Mouse (Mus musculus) gastrocnemius, postnatal 14 days (tissue): ENCODE data around the gene Slc37a1. TPM values are rescaled to one million over a fixed set of nuclear protein-coding genes. Genes with fewer than 3 reads are reported as not detected.
"Not testable (repeated sequence)": the region's sequence is repeated elsewhere in the genome, so short reads cannot be mapped to it uniquely, and the experiment has no call there.

Experiments
- DNase-seq: peaks from one replicate; pipeline ENCODE4 v3.0.0; 2021; ENCODE audit warnings: mixed read lengths
- intact Hi-C: fragments of 180-260 bp; cut with DNase I; formaldehyde crosslinking; loops from one replicate; pipeline ENCODE4 v1.15.1; 2025; ENCODE audit warnings: low total_unique reads
- total RNA-seq, 2 experiments: library from RNA; stranded (reverse); gene quantifications; 2 replicates each; pipeline ENCODE4 v1.2.3; 2021

Gene Slc37a1
- total RNA-seq, 2 experiments from 2014 or later = 2.5 to 2.7 TPM

- intact Hi-C loops = no loop called here
- no peak for DNase-seq
Observed at GRCm38 (mm10) chr17:31331920-31332319, 45.3 kb downstream of the Slc37a1 start.

DNA sequence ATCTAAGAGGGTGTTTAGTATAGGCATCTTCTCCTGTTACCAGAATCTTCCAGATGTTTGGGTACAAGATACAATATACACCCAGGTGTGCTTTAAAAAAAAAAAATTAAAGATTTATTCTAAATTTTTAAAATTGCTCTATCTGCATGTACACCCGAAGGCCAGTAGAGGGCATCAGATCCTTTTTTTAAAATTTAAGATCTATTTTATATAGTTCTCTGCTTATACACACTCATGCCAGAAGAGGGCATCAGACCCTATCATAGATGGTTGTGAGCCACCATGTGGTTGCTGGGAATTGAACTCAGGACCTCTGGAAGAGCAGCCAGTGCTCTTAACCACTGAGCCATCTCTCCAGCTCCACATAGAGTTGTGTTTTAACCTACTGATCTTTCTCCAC, 45.7 kb downstream of the Slc37a1 start:
- DNase-seq = no peak
- intact Hi-C loops = no loop called here

GRCm38 (mm10) chr17:31334509-31335260, 48.1 kb downstream of the Slc37a1 start:
- intact Hi-C loops = no loop called here
- no peak for DNase-seq

- intact Hi-C loops = no loop called here
Observed at GRCm38 (mm10) chr17:31335344-31336080, 48.9 kb downstream of the Slc37a1 start.

GRCm38 (mm10) chr17:31339769-31340168, 53.2 kb downstream of the Slc37a1 start:
- intact Hi-C loops = no loop called here
- no peak for DNase-seq

More at GRCm38 (mm10) chr17:31335344-31336080, 48.9 kb downstream of the Slc37a1 start:
- no peak for DNase-seq

DNA sequence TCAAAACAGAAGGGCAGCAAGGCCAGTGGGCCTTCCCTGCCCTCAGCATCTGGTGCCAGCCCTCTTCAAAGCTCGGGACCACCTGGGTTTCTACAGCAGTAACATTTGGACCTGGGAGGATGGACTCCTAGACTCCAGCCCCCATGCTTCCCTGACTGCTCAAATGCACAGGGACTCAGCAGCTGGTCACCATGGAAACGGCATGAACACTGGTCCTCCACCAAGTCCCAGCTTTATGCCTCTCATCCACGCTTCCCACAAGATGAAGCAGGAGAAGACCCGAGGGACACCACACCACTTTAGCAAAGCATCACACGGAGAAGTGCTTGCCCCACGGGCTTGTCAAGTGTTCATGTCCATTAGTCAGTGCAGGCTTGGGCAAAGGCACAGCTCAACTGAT, 55.6 kb downstream of the Slc37a1 start:
- no peak for DNase-seq

GRCm38 (mm10) chr17:31344172-31344801, 57.7 kb downstream of the Slc37a1 start:
- intact Hi-C loops = no loop called here
- peak; percentile 79 for DNase-seq

More for the DNA sequence above, 55.6 kb downstream of the Slc37a1 start:
- intact Hi-C loops = no loop called here

GRCm38 (mm10) chr17:31344816-31345215, 58.2 kb downstream of the Slc37a1 start:
- no peak for DNase-seq
- intact Hi-C loops = no loop called here

DNA sequence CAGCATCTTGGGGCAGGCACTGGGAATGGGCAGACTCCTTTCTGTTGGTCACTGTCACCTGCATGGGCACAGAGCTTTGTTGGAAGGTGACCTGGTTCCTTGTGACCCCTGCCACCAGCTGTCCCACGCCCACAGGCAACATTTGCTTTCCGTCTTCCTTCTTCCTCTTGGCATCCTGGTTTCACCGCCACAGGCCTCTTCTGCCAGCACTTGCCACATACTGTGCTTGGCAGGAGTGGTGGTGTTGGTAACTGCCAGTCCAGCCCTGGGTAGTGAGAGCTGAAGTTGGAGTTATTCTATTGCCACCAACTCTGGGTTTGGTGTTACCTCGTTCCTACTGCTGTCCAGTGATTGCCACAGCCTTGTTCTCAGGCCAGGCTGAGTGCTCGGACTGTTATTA, 61.5 kb downstream of the Slc37a1 start:
- DNase-seq = no peak
- intact Hi-C loops = no loop called here

- intact Hi-C loops = no loop called here
- DNase-seq = no peak
Observed at GRCm38 (mm10) chr17:31349388-31349787, 62.8 kb downstream of the Slc37a1 start.

DNA sequence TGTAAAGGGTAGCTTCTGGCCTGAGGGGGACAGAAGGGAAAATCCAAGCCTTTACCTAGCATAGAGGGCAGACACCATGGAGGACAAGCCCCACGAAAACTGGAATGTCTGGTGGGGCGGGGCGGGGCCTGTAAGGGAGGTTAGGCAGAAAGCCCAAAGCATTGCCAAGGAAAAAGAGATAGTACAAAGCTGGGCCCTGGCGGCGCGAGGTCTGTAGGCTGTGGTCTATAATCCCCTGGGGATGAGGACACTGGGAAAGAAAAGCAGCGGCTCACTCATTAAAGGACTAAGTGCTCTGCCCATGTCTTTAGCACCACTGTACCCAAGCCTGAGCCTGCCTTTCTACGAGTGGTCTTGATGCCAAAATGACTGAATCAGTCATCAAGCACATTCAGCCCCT, 65.4 kb downstream of the Slc37a1 start:
- intact Hi-C loops = no loop called here
- no peak for DNase-seq

- intact Hi-C loops = no loop called here
- DNase-seq = no peak
Observed at GRCm38 (mm10) chr17:31353255-31353654, 66.7 kb downstream of the Slc37a1 start.

GRCm38 (mm10) chr17:31354684-31355083, 68.1 kb downstream of the Slc37a1 start:
- intact Hi-C loops = not testable (repeated sequence)

DNA sequence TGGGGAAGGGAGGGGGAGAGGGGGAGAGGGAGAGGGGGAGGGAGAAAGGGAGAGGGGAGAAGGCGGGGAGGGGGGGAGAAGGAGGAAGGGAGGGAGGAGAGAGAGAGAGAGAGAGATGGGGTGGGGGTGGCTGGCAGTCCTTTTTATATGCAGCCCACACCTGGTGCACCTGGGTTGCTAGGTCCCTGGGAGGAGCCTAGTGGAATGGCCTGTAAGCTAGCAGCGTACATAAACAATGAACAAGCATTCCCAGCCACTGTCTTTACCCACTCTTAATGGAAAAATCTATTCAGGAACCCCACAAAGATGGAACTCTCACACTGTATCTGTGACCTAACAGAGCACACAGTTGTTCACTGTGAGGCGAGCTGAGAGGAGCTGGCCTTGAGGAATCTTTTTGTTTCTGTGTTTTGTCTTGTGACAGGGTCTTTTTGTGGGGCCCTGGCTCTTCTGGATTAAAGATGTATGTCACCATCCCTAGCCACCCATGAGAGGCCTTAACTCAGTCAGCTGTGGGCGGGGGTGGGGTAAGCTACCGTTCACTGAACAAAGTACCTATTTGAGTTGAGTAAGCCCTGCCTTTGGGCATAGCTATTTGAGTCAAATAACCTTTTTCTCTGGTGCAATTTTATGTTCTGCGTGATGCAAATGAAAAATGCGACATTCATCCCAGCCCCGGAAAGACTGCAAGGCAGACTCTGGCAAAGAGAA, 69.4 kb downstream of the Slc37a1 start:
- no peak for DNase-seq
- intact Hi-C loops = no loop called here

More at GRCm38 (mm10) chr17:31354684-31355083, 68.1 kb downstream of the Slc37a1 start:
- DNase-seq = not testable (repeated sequence)

DNA sequence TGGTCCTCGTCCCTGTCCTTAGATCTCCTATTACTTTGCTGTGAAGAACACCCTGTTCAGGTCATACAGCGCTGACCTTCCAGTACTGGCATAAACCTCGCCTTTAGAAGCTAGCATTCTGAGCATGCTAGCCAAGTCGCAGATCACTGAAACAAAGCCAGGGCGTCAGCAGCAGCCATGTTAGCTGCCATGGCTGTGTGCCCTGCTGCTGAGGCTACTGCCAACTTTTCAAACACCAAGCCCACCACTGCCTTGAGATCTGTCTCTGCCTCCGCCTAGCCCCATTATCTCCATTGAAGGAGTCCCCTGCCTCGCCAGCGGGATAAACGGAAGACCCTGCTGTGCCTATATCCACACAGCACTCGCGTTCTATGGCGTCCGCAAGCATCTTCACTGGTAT, 74.0 kb downstream of the Slc37a1 start:
- intact Hi-C loops = no loop called here

GRCm38 (mm10) chr17:31365586-31366166, 79.1 kb downstream of the Slc37a1 start:
- intact Hi-C loops = no loop called here
- no peak for DNase-seq

More for the DNA sequence above, 74.0 kb downstream of the Slc37a1 start:
- DNase-seq = no peak

- no peak for DNase-seq
- intact Hi-C loops = no loop called here
Observed at GRCm38 (mm10) chr17:31370221-31370620, 83.6 kb downstream of the Slc37a1 start.

DNA sequence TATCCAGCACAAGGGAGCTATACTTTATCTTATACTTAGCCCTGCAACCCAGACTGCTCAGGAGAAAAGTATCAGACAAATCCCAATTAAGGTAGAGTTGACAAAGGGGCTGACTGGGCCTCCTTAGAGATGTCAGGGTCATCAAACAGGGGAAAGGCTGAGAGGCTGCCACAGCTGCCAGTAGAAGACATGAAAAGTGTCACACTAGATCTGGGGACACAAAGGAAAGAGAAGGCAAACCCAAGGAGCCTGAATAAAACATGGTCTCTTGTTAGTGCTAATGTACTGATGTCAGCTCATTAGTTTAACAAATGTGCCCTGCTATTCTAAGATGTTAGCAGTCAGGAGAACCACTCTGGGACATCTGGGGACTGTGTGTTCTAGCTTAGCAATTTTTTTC, 84.3 kb downstream of the Slc37a1 start:
- intact Hi-C loops = no loop called here
- no peak for DNase-seq

GRCm38 (mm10) chr17:31377961-31378360, 91.4 kb downstream of the Slc37a1 start:
- intact Hi-C loops = loop anchor here (2.0 kb wide), 1 partner anchor 115 kb away; no protein-coding TSS in a partner anchor
- DNase-seq = peak; percentile 64
